Mouse (Mus musculus): Measurements from ENCODE around the gene Astn2. TPM values are rescaled to one million over a fixed set of nuclear protein-coding genes. Genes with fewer than 3 reads are reported as not detected.

Gene Astn2
- polyA plus RNA-seq, 1 experiment = not detected

- no peak overlapping the region for H3K4me3 ChIP-seq
- H3K36me3 ChIP-seq (ENCODE audit: control insufficient read depth, insufficient read depth) = no peaks in the 10 kb centered on the region
- no peak overlapping the region for H3K4me2 ChIP-seq (ENCODE audit: low read depth)
- no peak overlapping the region for H3ac ChIP-seq (ENCODE audit: control insufficient read depth, insufficient read length)
- no peaks in the 10 kb centered on the region for H3K79me2 ChIP-seq (ENCODE audit: control insufficient read depth, insufficient read depth)
- no peaks in the 10 kb centered on the region for H3K27me3 ChIP-seq (ENCODE audit: control insufficient read depth, insufficient read depth, insufficient read length)
- no peak for TF ChIP-seq E2F4 (IDR thresholded peaks at IDR 0.05; ENCODE audit: insufficient read depth)
- no peak for TF ChIP-seq MYOG (IDR thresholded peaks at IDR 0.05; ENCODE audit: control insufficient read depth in 1 of 3, insufficient read depth in 1 of 3, insufficient read length in 2 of 3, low read depth in 2 of 3)
- TF ChIP-seq TCF3 (IDR thresholded peaks at IDR 0.05; ENCODE audit: insufficient read length, low read depth) = no peak
- no peak for TF ChIP-seq POLR2AphosphoS2 (IDR thresholded peaks at IDR 0.05; ENCODE audit: insufficient read length, low read depth)
- TF ChIP-seq REST (IDR thresholded peaks at IDR 0.05; ENCODE audit: insufficient read depth, insufficient read length) = no peak
- no peak for TF ChIP-seq USF1 (IDR thresholded peaks at IDR 0.05; ENCODE audit: low read depth)
- no peak for TF ChIP-seq TCF12 (IDR thresholded peaks at IDR 0.05; ENCODE audit: insufficient read depth, poor library complexity, severe bottlenecking)
- TF ChIP-seq SRF (IDR thresholded peaks at IDR 0.05; ENCODE audit: control insufficient read depth, insufficient read length, low read depth) = no peak
- TF ChIP-seq MYOD1 (IDR thresholded peaks at IDR 0.05; ENCODE audit: control insufficient read depth in 1 of 3, insufficient read length in 2 of 3, low read depth in 2 of 3) = no peak
- no peak for TF ChIP-seq POLR2A (IDR thresholded peaks at IDR 0.05; ENCODE audit: insufficient read length, low read depth)
- no peak for TF ChIP-seq MAX (IDR thresholded peaks at IDR 0.05; ENCODE audit: low read depth)
- TF ChIP-seq CEBPB (IDR thresholded peaks at IDR 0.05; ENCODE audit: insufficient read depth, poor library complexity, severe bottlenecking) = no peak
These were observed 642.8 kb downstream of the Astn2 start for GRCm38 (mm10) chr4:65761658-65762057.

- no peaks in the 10 kb centered on the region for H3K36me3 ChIP-seq (ENCODE audit: control insufficient read depth, insufficient read depth)
- no peaks in the 10 kb centered on the region for H3K79me2 ChIP-seq (ENCODE audit: control insufficient read depth, insufficient read depth)
- no peak overlapping the region for H3ac ChIP-seq (ENCODE audit: control insufficient read depth, insufficient read length)
- no peak for TF ChIP-seq TCF3 (IDR thresholded peaks at IDR 0.05; ENCODE audit: insufficient read length, low read depth)
- no peak for TF ChIP-seq POLR2AphosphoS2 (IDR thresholded peaks at IDR 0.05; ENCODE audit: insufficient read length, low read depth)
- no peak for TF ChIP-seq CEBPB (IDR thresholded peaks at IDR 0.05; ENCODE audit: insufficient read depth, poor library complexity, severe bottlenecking)
- no peak for TF ChIP-seq MAX (IDR thresholded peaks at IDR 0.05; ENCODE audit: low read depth)
- H3K27me3 ChIP-seq (ENCODE audit: control insufficient read depth, insufficient read depth, insufficient read length) = no peaks in the 10 kb centered on the region
- H3K4me3 ChIP-seq = no peak overlapping the region
- no peak overlapping the region for H3K4me2 ChIP-seq (ENCODE audit: low read depth)
These were observed 645.6 kb downstream of the Astn2 start for GRCm38 (mm10) chr4:65758875-65759201.

- Histone ChIP-seq H3ac (ENCODE audit: control insufficient read depth, insufficient read length) (no peak overlapping the region), H3K27me3 (ENCODE audit: control insufficient read depth, insufficient read depth, insufficient read length) (no peaks in the 10 kb centered on the region), H3K4me3 (no peak overlapping the region), H3K79me2 (ENCODE audit: control insufficient read depth, insufficient read depth) (no peaks in the 10 kb centered on the region), H3K4me2 (ENCODE audit: low read depth) (no peak overlapping the region), H3K36me3 (ENCODE audit: control insufficient read depth, insufficient read depth) (no peaks in the 10 kb centered on the region)
- no peak for TF ChIP-seq USF1 (IDR thresholded peaks at IDR 0.05; ENCODE audit: low read depth)
- no peak for TF ChIP-seq MAX (IDR thresholded peaks at IDR 0.05; ENCODE audit: low read depth)
- no peak for TF ChIP-seq CEBPB (IDR thresholded peaks at IDR 0.05; ENCODE audit: insufficient read depth, poor library complexity, severe bottlenecking)
- no peak for TF ChIP-seq POLR2AphosphoS2 (IDR thresholded peaks at IDR 0.05; ENCODE audit: insufficient read length, low read depth)
- no peak for TF ChIP-seq POLR2A (IDR thresholded peaks at IDR 0.05; ENCODE audit: insufficient read length, low read depth)
These were observed 646.1 kb downstream of the Astn2 start for GRCm38 (mm10) chr4:65758174-65758874.

DNA sequence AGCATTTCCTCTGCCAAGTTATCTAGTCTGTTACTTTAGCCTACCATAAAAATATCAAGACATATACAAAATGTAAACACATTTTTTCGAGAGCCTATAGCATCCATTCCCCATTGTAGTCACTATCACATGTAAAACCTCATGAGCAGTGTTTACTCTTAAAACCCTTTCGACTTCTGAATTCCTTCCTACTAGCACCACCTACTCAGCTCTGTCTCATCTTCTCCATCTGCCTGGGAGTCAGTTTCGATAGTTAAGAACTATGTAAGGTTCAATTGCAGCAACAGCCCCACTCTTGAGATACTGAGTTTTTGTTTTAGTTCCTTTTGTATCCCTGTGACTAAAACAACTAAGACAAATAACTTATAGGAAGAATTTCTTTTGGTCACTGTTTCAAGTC, 651.5 kb downstream of the Astn2 start:
- Histone ChIP-seq H3K79me2 (ENCODE audit: control insufficient read depth, insufficient read depth) (no peaks in the 10 kb centered on the region), H3K4me3 (no peak overlapping the region), H3K36me3 (ENCODE audit: control insufficient read depth, insufficient read depth) (no peaks in the 10 kb centered on the region), H3ac (ENCODE audit: control insufficient read depth, insufficient read length) (no peak overlapping the region), H3K27me3 (ENCODE audit: control insufficient read depth, insufficient read depth, insufficient read length) (no peaks in the 10 kb centered on the region), H3K4me2 (ENCODE audit: low read depth) (no peak overlapping the region)
- TF ChIP-seq USF1 (IDR thresholded peaks at IDR 0.05; ENCODE audit: low read depth) (no peak), MYOG (IDR thresholded peaks at IDR 0.05; ENCODE audit: control insufficient read depth in 1 of 3, insufficient read depth in 1 of 3, insufficient read length in 2 of 3, low read depth in 2 of 3) (no peak), TCF12 (IDR thresholded peaks at IDR 0.05; ENCODE audit: insufficient read depth, poor library complexity, severe bottlenecking) (no peak), E2F4 (IDR thresholded peaks at IDR 0.05; ENCODE audit: insufficient read depth) (no peak)

GRCm38 (mm10) chr4:65744788-65745187, 659.6 kb downstream of the Astn2 start:
- TF ChIP-seq E2F4 (IDR thresholded peaks at IDR 0.05; ENCODE audit: insufficient read depth) (no peak), MYOD1 (IDR thresholded peaks at IDR 0.05; ENCODE audit: control insufficient read depth in 1 of 3, insufficient read length in 2 of 3, low read depth in 2 of 3) (no peak), MYOG (IDR thresholded peaks at IDR 0.05; ENCODE audit: control insufficient read depth in 1 of 3, insufficient read depth in 1 of 3, insufficient read length in 2 of 3, low read depth in 2 of 3) (no peak), REST (IDR thresholded peaks at IDR 0.05; ENCODE audit: insufficient read depth, insufficient read length) (no peak), MAX (IDR thresholded peaks at IDR 0.05; ENCODE audit: low read depth) (no peak), TCF3 (IDR thresholded peaks at IDR 0.05; ENCODE audit: insufficient read length, low read depth) (no peak), SRF (IDR thresholded peaks at IDR 0.05; ENCODE audit: control insufficient read depth, insufficient read length, low read depth) (no peak), TCF12 (IDR thresholded peaks at IDR 0.05; ENCODE audit: insufficient read depth, poor library complexity, severe bottlenecking) (no peak), POLR2A (IDR thresholded peaks at IDR 0.05; ENCODE audit: insufficient read length, low read depth) (no peak), USF1 (IDR thresholded peaks at IDR 0.05; ENCODE audit: low read depth) (no peak), CEBPB (IDR thresholded peaks at IDR 0.05; ENCODE audit: insufficient read depth, poor library complexity, severe bottlenecking) (no peak), POLR2AphosphoS2 (IDR thresholded peaks at IDR 0.05; ENCODE audit: insufficient read length, low read depth) (no peak)
- H3ac ChIP-seq (ENCODE audit: control insufficient read depth, insufficient read length) = no peak overlapping the region
- no peaks in the 10 kb centered on the region for H3K36me3 ChIP-seq (ENCODE audit: control insufficient read depth, insufficient read depth)
- H3K4me2 ChIP-seq (ENCODE audit: low read depth) = no peak overlapping the region
- no peak overlapping the region for H3K4me3 ChIP-seq
- no peaks in the 10 kb centered on the region for H3K79me2 ChIP-seq (ENCODE audit: control insufficient read depth, insufficient read depth)
- H3K27me3 ChIP-seq (ENCODE audit: control insufficient read depth, insufficient read depth, insufficient read length) = no peaks in the 10 kb centered on the region

Measured in myocyte (in vitro differentiated cells).